Mouse (Mus musculus) cerebellum, adult 8-10 months (tissue): Measurements from ENCODE around the gene Ccdc102a.

ENCODE experiments used
- DNase-seq: peaks from one replicate; pipeline ENCODE4 v3.0.0; 2022

The Ccdc102a gene

GRCm38 (mm10) chr8:94917851-94918495 is at the start of gene Ccdc102a:
Ccdc102a (minus strand) TSS chr8:94918098.
- DNase-seq = no peak

GRCm38 (mm10) chr8:94967554-94967953 is 49.7 kb upstream of the Ccdc102a start:
- DNase-seq = no peak

GRCm38 (mm10) chr8:94967071-94967470 is 49.2 kb upstream of the Ccdc102a start:
- no peak for DNase-seq

GRCm38 (mm10) chr8:94966578-94966977 is 48.7 kb upstream of the Ccdc102a start:
- no peak for DNase-seq

- no peak for DNase-seq
These were observed 46.9 kb upstream of the Ccdc102a start for GRCm38 (mm10) chr8:94964828-94965227.

GRCm38 (mm10) chr8:94962201-94962600 is 44.3 kb upstream of the Ccdc102a start:
- no peak for DNase-seq

- DNase-seq = no peak
These were observed 38.2 kb upstream of the Ccdc102a start for GRCm38 (mm10) chr8:94956078-94956574.

GRCm38 (mm10) chr8:94954921-94955758 is 37.2 kb upstream of the Ccdc102a start:
- DNase-seq = no peak

- no peak for DNase-seq
These were observed 36.5 kb upstream of the Ccdc102a start for GRCm38 (mm10) chr8:94954368-94954737.

- no peak for DNase-seq
These were observed 35.9 kb upstream of the Ccdc102a start for GRCm38 (mm10) chr8:94953624-94954367.

- no peak for DNase-seq
These were observed 34.2 kb upstream of the Ccdc102a start for GRCm38 (mm10) chr8:94952086-94952485.

GRCm38 (mm10) chr8:94950458-94950857 is 32.6 kb upstream of the Ccdc102a start:
- DNase-seq = no peak

GRCm38 (mm10) chr8:94950046-94950445 is 32.1 kb upstream of the Ccdc102a start:
- DNase-seq = peak; percentile 69

- no peak for DNase-seq
These were observed 31.1 kb upstream of the Ccdc102a start for GRCm38 (mm10) chr8:94949010-94949409.

GRCm38 (mm10) chr8:94948421-94948820 is 30.5 kb upstream of the Ccdc102a start:
- DNase-seq = no peak

- no peak for DNase-seq
These were observed 27.3 kb upstream of the Ccdc102a start for GRCm38 (mm10) chr8:94945185-94945584.

GRCm38 (mm10) chr8:94942566-94942965 is 24.7 kb upstream of the Ccdc102a start:
- peak; percentile 28 for DNase-seq

GRCm38 (mm10) chr8:94935172-94935571 is 17.3 kb upstream of the Ccdc102a start:
- DNase-seq = no peak

- no peak for DNase-seq
These were observed 16.0 kb upstream of the Ccdc102a start for GRCm38 (mm10) chr8:94933918-94934317.

GRCm38 (mm10) chr8:94928227-94928626 is 10.3 kb upstream of the Ccdc102a start:
- no peak for DNase-seq

- no peak for DNase-seq
These were observed 5.5 kb upstream of the Ccdc102a start, which contains the start of gene Adgrg5 for GRCm38 (mm10) chr8:94923405-94923804. Adgrg5 (plus strand) TSS chr8:94923694.

GRCm38 (mm10) chr8:94922602-94923001 is 4.7 kb upstream of the Ccdc102a start:
- DNase-seq = no peak

GRCm38 (mm10) chr8:94922176-94922575 is 4.3 kb upstream of the Ccdc102a start:
- DNase-seq = no peak
